Comparison of ENCODE assay signal across 8 mouse cellular contexts in genomic region chr9:113792651-113793512, GRCm38 (mm10). TPM values are rescaled to one million over a fixed set of nuclear protein-coding genes. Genes with fewer than 3 reads are reported as not detected.
DNase-seq lines count a peak whose midpoint lies in the region; ATAC-seq and TF ChIP-seq lines count a peak whose summit lies in the region.

No protein-coding gene starts in this region.

- no peaks in the 10 kb centered on the region for H3K27me3 ChIP-seq in ES-Bruce4 (ENCODE audit: control insufficient read depth, insufficient read depth, low read length, poor library complexity, severe bottlenecking)
- no peaks in the 10 kb centered on the region for H3K27me3 ChIP-seq in cerebellum, adult 2 months (ENCODE audit: control insufficient read depth, insufficient read depth, low read length)
- H3K27me3 ChIP-seq in liver, embryonic 16.5 days (ENCODE audit: control insufficient read depth, insufficient read depth, low read depth, low read length) = no peaks in the 10 kb centered on the region
- no peaks in the 10 kb centered on the region for H3K27me3 ChIP-seq in neural tube, embryonic 11.5 days (ENCODE audit: control insufficient read depth, insufficient read depth, low read length)
- no peaks in the 10 kb centered on the region for H3K27me3 ChIP-seq in testis, adult 2 months (ENCODE audit: control insufficient read depth, insufficient read depth, low read length)

- H3K4me2 ChIP-seq in liver, embryonic 16.5 days (ENCODE audit: low read depth, low read length) = peak overlapping the region; percentile 46
- peak overlapping the region; percentile 47 for H3K4me2 ChIP-seq in neural tube, embryonic 11.5 days (ENCODE audit: low read depth)

- H3K9ac ChIP-seq in ES-Bruce4 (ENCODE audit: low read depth, poor library complexity, severe bottlenecking) = peak overlapping the region; percentile 56; the same call in 1 of the 2 replicates
- peak overlapping the region; percentile 16; the same call in 1 of the 2 replicates for H3K9ac ChIP-seq in liver, embryonic 16.5 days (ENCODE audit: low read depth, low read length)
- H3K9ac ChIP-seq in neural tube, embryonic 11.5 days (ENCODE audit: low read length) = peak overlapping the region; percentile 52

- H3K9me3 ChIP-seq in ES-Bruce4 (replicated peaks; ENCODE audit: control insufficient read depth, insufficient read depth, low read length, poor library complexity, severe bottlenecking) = no peaks in the 10 kb centered on the region
- H3K9me3 ChIP-seq in liver, embryonic 16.5 days (replicated peaks; ENCODE audit: control insufficient read depth, low read length) = no peaks in the 10 kb centered on the region
- no peaks in the 10 kb centered on the region for H3K9me3 ChIP-seq in neural tube, embryonic 11.5 days (ENCODE audit: control insufficient read depth, low read length)

- TF ChIP-seq POLR2A in ES-Bruce4 (IDR thresholded peaks at IDR 0.05; ENCODE audit: insufficient read depth, low read length) = no peak
- TF ChIP-seq POLR2A in cerebellum, adult 2 months (IDR thresholded peaks at IDR 0.05; ENCODE audit: borderline replicate concordance, insufficient read depth, low read length) = peak; percentile 88
- TF ChIP-seq POLR2A in testis, adult 2 months (IDR thresholded peaks at IDR 0.05; ENCODE audit: control insufficient read depth, low read depth, low read length) = no peak

- peaks cover 2% of the 10 kb centered on the region for H3K4me1 ChIP-seq in ES-Bruce4 (ENCODE audit: control insufficient read depth, insufficient read depth, low read length)
- H3K4me1 ChIP-seq in cerebellum, adult 2 months (ENCODE audit: control insufficient read depth, insufficient read depth, low read length) = peaks cover 3% of the 10 kb centered on the region
- peaks cover 10% of the 10 kb centered on the region for H3K4me1 ChIP-seq in liver, embryonic 16.5 days (ENCODE audit: control insufficient read depth, low read depth, low read length)
- H3K4me1 ChIP-seq in neural tube, embryonic 11.5 days (ENCODE audit: control insufficient read depth, insufficient read depth, low read length) = peaks cover 11% of the 10 kb centered on the region
- no peaks in the 10 kb centered on the region; the same call in 1 of the 2 replicates for H3K4me1 ChIP-seq in testis, adult 2 months (ENCODE audit: control insufficient read depth, insufficient read depth, low read length)

- under 1% methylated on average over 17 of the region's 17 CpGs for WGBS in cerebellum, adult 2 months
- 4% methylated on average over 17 of the region's 17 CpGs for WGBS in liver, embryonic 16.5 days (ENCODE audit: insufficient replicate concordance)
- 3% methylated on average over 17 of the region's 17 CpGs for WGBS in neural tube, embryonic 11.5 days

- ATAC-seq in liver, embryonic 16.5 days (ENCODE audit: low read depth) = peak; percentile 87
- ATAC-seq in neural tube, embryonic 11.5 days (ENCODE audit: insufficient read depth, low FRiP score, low TSS enrichment) = peak; percentile 96

- no peak for TF ChIP-seq EP300 in ES-Bruce4 (IDR thresholded peaks at IDR 0.05; ENCODE audit: insufficient read depth, low read depth, low read length)

- no peaks in the 10 kb centered on the region for H3K36me3 ChIP-seq in ES-Bruce4 (ENCODE audit: control insufficient read depth, insufficient read depth, low read length, poor library complexity, severe bottlenecking)
- H3K36me3 ChIP-seq in liver, embryonic 16.5 days (ENCODE audit: control insufficient read depth, insufficient read depth) = no peaks in the 10 kb centered on the region
- H3K36me3 ChIP-seq in neural tube, embryonic 11.5 days (ENCODE audit: control insufficient read depth, insufficient read depth, low read length) = no peaks in the 10 kb centered on the region
- H3K36me3 ChIP-seq in testis, adult 2 months (ENCODE audit: control insufficient read depth, insufficient read depth, low read length) = no peaks in the 10 kb centered on the region

- no peak for TF ChIP-seq CTCF in ES-Bruce4 (IDR thresholded peaks at IDR 0.05; ENCODE audit: low read depth, low read length)
- no peak for TF ChIP-seq CTCF in cerebellum, adult 2 months (IDR thresholded peaks at IDR 0.05; ENCODE audit: borderline replicate concordance, insufficient read depth, low read depth, low read length)
- TF ChIP-seq CTCF in testis, adult 2 months (IDR thresholded peaks at IDR 0.05; ENCODE audit: control insufficient read depth, insufficient read depth, insufficient replicate concordance, low read depth, low read length) = no peak

- intact Hi-C loops in heart, postnatal 36 days (cut with DNase I) = loop anchor here (2.0 kb wide), 1 partner anchor 44 kb away; no protein-coding TSS in a partner anchor

- peak overlapping the region; percentile 10; the same call in 1 of the 2 replicates for H3K4me3 ChIP-seq in ES-Bruce4 (ENCODE audit: low read depth, low read length)
- H3K4me3 ChIP-seq in cerebellum, adult 2 months (replicated peaks; ENCODE audit: insufficient read depth, low read depth, low read length) = peak overlapping the region; percentile 58
- peak overlapping the region; percentile 41 for H3K4me3 ChIP-seq in liver, embryonic 16.5 days (ENCODE audit: low read depth, low read length)
- H3K4me3 ChIP-seq in neural tube, embryonic 11.5 days (ENCODE audit: low read depth, low read length) = peak overlapping the region; percentile 35
- peak overlapping the region; percentile 58 for H3K4me3 ChIP-seq in testis, adult 2 months (ENCODE audit: control insufficient read depth, low read depth, low read length)

- H3K27ac ChIP-seq in ES-Bruce4 (ENCODE audit: insufficient read depth, low read length) = no peak overlapping the region
- H3K27ac ChIP-seq in cerebellum, adult 2 months (ENCODE audit: insufficient read depth, low read length) = peak overlapping the region; percentile 85
- H3K27ac ChIP-seq in liver, embryonic 16.5 days (ENCODE audit: low read length) = peak overlapping the region; percentile 12; the same call in 1 of the 2 replicates
- peak overlapping the region; percentile 90 for H3K27ac ChIP-seq in neural tube, embryonic 11.5 days (ENCODE audit: low read depth, low read length)
- H3K27ac ChIP-seq in testis, adult 2 months (ENCODE audit: control insufficient read depth, insufficient read depth, low read depth, low read length) = peak overlapping the region; percentile 53

- DNase-seq in cerebellum, adult 2 months = peak; percentile 81 to 84
- peak; percentile 77 for DNase-seq in forelimb bud, embryonic 11.5 days (ENCODE audit: low read depth, low spot score)
- DNase-seq in heart, postnatal 36 days = peak; percentile 69 to 79
- DNase-seq in layer of hippocampus, adult 18-20 months (ENCODE audit: low spot score in 2 of 2) = peak; percentile 83 to 93
- peak; percentile 83 for DNase-seq in neural tube, embryonic 11.5 days (ENCODE audit: low spot score)

RNA-seq across cellular contexts. Expression of gene Clasp2, which starts 51.6 kb away (rescaled TPM):
- 70.3 and 71.5 TPM in 2 replicates for polyA plus RNA-seq in ES-Bruce4 (2011; ENCODE audit: insufficient read depth, insufficient read length, low read depth, missing spikeins)
- polyA plus RNA-seq in cerebellum, adult 2 months (2012; rRNA removed) = 145 and 149 TPM in 2 replicates
- 10 to 100 TPM; 50.9 to 58.9 TPM for total RNA-seq in heart, postnatal 36 days (2021)
- total RNA-seq in layer of hippocampus, adult 18-20 months (2021) = 100 to 1,000 TPM; 180 to 184 TPM
- 8.7 and 9.3 TPM in 2 replicates for polyA plus RNA-seq in liver, embryonic 16.5 days (2015; fragmentation: Nextera tagmentation; extraction: Ambion mirVana)
- polyA plus RNA-seq in neural tube, embryonic 11.5 days (2014; fragmentation: Nextera tagmentation; extraction: Ambion mirVana) = 53.0 and 58.0 TPM in 2 replicates
- polyA plus RNA-seq in testis, adult 2 months (2012; rRNA removed) = 5.8 and 5.9 TPM in 2 replicates
